Mouse (Mus musculus): ENCODE measurements at regions not wholly inside any gene's neighbourhood (a gene's known extent, or its start where the extent isn't known, plus 50 kb on each side); places are given as distances from the start of the nearest gene placed in this dataset.

- H3K4me1 ChIP-seq: peaks cover 8% of the 10 kb centered on the region
- WGBS: 90% methylated on average over 3 of the region's 3 CpGs
- no peak overlapping the region for H3K4me3 ChIP-seq
- H3K36me3 ChIP-seq (replicated peaks): no peaks in the 10 kb centered on the region
- no peaks in the 10 kb centered on the region for H3K9me3 ChIP-seq
- H3K27ac ChIP-seq: no peak overlapping the region
- DNase-seq (ENCODE audit: extremely low spot score, low spot score): no peak
- H3K27me3 ChIP-seq (ENCODE audit: poor library complexity, severe bottlenecking): no peaks in the 10 kb centered on the region
These were observed 196.4 kb upstream of the Marcks start for GRCm38 (mm10) chr10:37335148-37335547.

GRCm38 (mm10) chr10:37326168-37326534 is 187.4 kb upstream of the Marcks start:
- H3K27me3 ChIP-seq (ENCODE audit: poor library complexity, severe bottlenecking): no peaks in the 10 kb centered on the region
- DNase-seq (ENCODE audit: extremely low spot score, low spot score): no peak
- no peak overlapping the region for H3K4me3 ChIP-seq
- H3K4me1 ChIP-seq: peaks cover 7% of the 10 kb centered on the region
- no peaks in the 10 kb centered on the region for H3K9me3 ChIP-seq
- H3K36me3 ChIP-seq (replicated peaks): no peaks in the 10 kb centered on the region
- 79% methylated on average over 3 of the region's 3 CpGs for WGBS
- no peak overlapping the region for H3K27ac ChIP-seq

- H3K27me3 ChIP-seq (ENCODE audit: poor library complexity, severe bottlenecking): no peaks in the 10 kb centered on the region
- DNase-seq (ENCODE audit: extremely low spot score, low spot score): no peak
- no peaks in the 10 kb centered on the region for H3K36me3 ChIP-seq (replicated peaks)
- no peaks in the 10 kb centered on the region for H3K9me3 ChIP-seq
- no peak overlapping the region for H3K4me3 ChIP-seq
- H3K4me1 ChIP-seq: peaks cover 7% of the 10 kb centered on the region
- WGBS: 79% methylated on average over 6 of the region's 6 CpGs
- H3K27ac ChIP-seq: no peak overlapping the region
These were observed 186.9 kb upstream of the Marcks start for GRCm38 (mm10) chr10:37325514-37326167.

- H3K9me3 ChIP-seq: no peaks in the 10 kb centered on the region
- H3K36me3 ChIP-seq (replicated peaks): no peaks in the 10 kb centered on the region
- DNase-seq (ENCODE audit: extremely low spot score, low spot score): no peak
- WGBS: 54% methylated on average over 1 of the region's 1 CpGs
- H3K4me3 ChIP-seq: no peak overlapping the region
- no peaks in the 10 kb centered on the region for H3K27me3 ChIP-seq (ENCODE audit: poor library complexity, severe bottlenecking)
- H3K4me1 ChIP-seq: peaks cover 7% of the 10 kb centered on the region
- no peak overlapping the region for H3K27ac ChIP-seq
These were observed 185.0 kb upstream of the Marcks start for GRCm38 (mm10) chr10:37323689-37324088.

GRCm38 (mm10) chr10:37322809-37323208 is 184.1 kb upstream of the Marcks start:
- Histone ChIP-seq H3K27ac (no peak overlapping the region), H3K4me1 (peaks cover 7% of the 10 kb centered on the region), H3K36me3 (replicated peaks) (no peaks in the 10 kb centered on the region), H3K27me3 (ENCODE audit: poor library complexity, severe bottlenecking) (no peaks in the 10 kb centered on the region), H3K9me3 (no peaks in the 10 kb centered on the region), H3K4me3 (no peak overlapping the region)
- WGBS: 100% methylated on average over 1 of the region's 1 CpGs
- no peak for DNase-seq (ENCODE audit: extremely low spot score, low spot score)

GRCm38 (mm10) chr10:37322310-37322709 is 183.6 kb upstream of the Marcks start:
- Histone ChIP-seq H3K27ac (no peak overlapping the region), H3K4me1 (peaks cover 5% of the 10 kb centered on the region), H3K36me3 (replicated peaks) (no peaks in the 10 kb centered on the region), H3K27me3 (ENCODE audit: poor library complexity, severe bottlenecking) (no peaks in the 10 kb centered on the region), H3K4me3 (no peak overlapping the region), H3K9me3 (no peaks in the 10 kb centered on the region)
- WGBS: 92% methylated on average over 5 of the region's 5 CpGs
- DNase-seq (ENCODE audit: extremely low spot score, low spot score): no peak

- H3K36me3 ChIP-seq (replicated peaks): no peaks in the 10 kb centered on the region
- WGBS: 85% methylated on average over 3 of the region's 3 CpGs
- no peak overlapping the region for H3K4me3 ChIP-seq
- no peak for DNase-seq (ENCODE audit: extremely low spot score, low spot score)
- H3K4me1 ChIP-seq: no peaks in the 10 kb centered on the region; the same call in 1 of the 2 replicates
- H3K27ac ChIP-seq: no peak overlapping the region
- no peaks in the 10 kb centered on the region for H3K9me3 ChIP-seq
- H3K27me3 ChIP-seq (ENCODE audit: poor library complexity, severe bottlenecking): no peaks in the 10 kb centered on the region
These were observed 182.5 kb upstream of the Marcks start for GRCm38 (mm10) chr10:37321171-37321570.

GRCm38 (mm10) chr10:37319746-37320430 is 181.2 kb upstream of the Marcks start:
- Histone ChIP-seq H3K9me3 (no peaks in the 10 kb centered on the region), H3K27ac (no peak overlapping the region), H3K27me3 (ENCODE audit: poor library complexity, severe bottlenecking) (no peaks in the 10 kb centered on the region), H3K36me3 (replicated peaks) (no peaks in the 10 kb centered on the region), H3K4me3 (no peak overlapping the region), H3K4me1 (peaks cover 2% of the 10 kb centered on the region)
- no peak for DNase-seq (ENCODE audit: extremely low spot score, low spot score)
- WGBS: 93% methylated on average over 8 of the region's 8 CpGs

GRCm38 (mm10) chr10:37316701-37317100 is 178.0 kb upstream of the Marcks start:
- Histone ChIP-seq H3K27me3 (ENCODE audit: poor library complexity, severe bottlenecking) (no peaks in the 10 kb centered on the region), H3K4me3 (no peak overlapping the region), H3K27ac (no peak overlapping the region), H3K4me1 (peaks cover 4% of the 10 kb centered on the region; the same call in 1 of the 2 replicates), H3K9me3 (no peaks in the 10 kb centered on the region; the same call in 1 of the 2 replicates), H3K36me3 (replicated peaks) (no peaks in the 10 kb centered on the region)
- DNase-seq (ENCODE audit: extremely low spot score, low spot score): no peak
- 93% methylated on average over 3 of the region's 3 CpGs for WGBS

- no peaks in the 10 kb centered on the region for H3K36me3 ChIP-seq (replicated peaks)
- no peak overlapping the region for H3K4me3 ChIP-seq
- H3K27me3 ChIP-seq (ENCODE audit: poor library complexity, severe bottlenecking): no peaks in the 10 kb centered on the region
- H3K27ac ChIP-seq: no peak overlapping the region
- no peak for DNase-seq (ENCODE audit: extremely low spot score, low spot score)
- WGBS: 100% methylated on average over 1 of the region's 1 CpGs
- H3K4me1 ChIP-seq: peaks cover 4% of the 10 kb centered on the region; the same call in 1 of the 2 replicates
- no peaks in the 10 kb centered on the region; the same call in 1 of the 2 replicates for H3K9me3 ChIP-seq
These were observed 177.1 kb upstream of the Marcks start for GRCm38 (mm10) chr10:37315804-37316203.

- Histone ChIP-seq H3K36me3 (replicated peaks) (no peaks in the 10 kb centered on the region), H3K4me3 (no peak overlapping the region), H3K4me1 (peaks cover 4% of the 10 kb centered on the region; the same call in 1 of the 2 replicates), H3K27me3 (ENCODE audit: poor library complexity, severe bottlenecking) (no peaks in the 10 kb centered on the region), H3K9me3 (no peaks in the 10 kb centered on the region; the same call in 1 of the 2 replicates), H3K27ac (no peak overlapping the region)
- 85% methylated on average over 5 of the region's 5 CpGs for WGBS
- no peak for DNase-seq (ENCODE audit: extremely low spot score, low spot score)
These were observed 176.2 kb upstream of the Marcks start for GRCm38 (mm10) chr10:37314746-37315430.

- H3K36me3 ChIP-seq (replicated peaks): no peaks in the 10 kb centered on the region
- DNase-seq (ENCODE audit: extremely low spot score, low spot score): no peak
- H3K4me3 ChIP-seq: no peak overlapping the region
- H3K4me1 ChIP-seq: peaks cover 4% of the 10 kb centered on the region; the same call in 1 of the 2 replicates
- no peak overlapping the region for H3K27ac ChIP-seq
- no peaks in the 10 kb centered on the region; the same call in 1 of the 2 replicates for H3K9me3 ChIP-seq
- H3K27me3 ChIP-seq (ENCODE audit: poor library complexity, severe bottlenecking): no peaks in the 10 kb centered on the region
These were observed 174.7 kb upstream of the Marcks start for GRCm38 (mm10) chr10:37313461-37313860.

Data from forebrain, embryonic 10.5 days (tissue).